Mouse (Mus musculus) kidney, postnatal 14 days (tissue): ENCODE data around the gene Grm3.

ENCODE experiments used
- DNase-seq: peaks from one replicate; pipeline ENCODE4 v3.0.0; 2022; ENCODE audit warnings: mixed read lengths

Gene Grm3

DNA sequence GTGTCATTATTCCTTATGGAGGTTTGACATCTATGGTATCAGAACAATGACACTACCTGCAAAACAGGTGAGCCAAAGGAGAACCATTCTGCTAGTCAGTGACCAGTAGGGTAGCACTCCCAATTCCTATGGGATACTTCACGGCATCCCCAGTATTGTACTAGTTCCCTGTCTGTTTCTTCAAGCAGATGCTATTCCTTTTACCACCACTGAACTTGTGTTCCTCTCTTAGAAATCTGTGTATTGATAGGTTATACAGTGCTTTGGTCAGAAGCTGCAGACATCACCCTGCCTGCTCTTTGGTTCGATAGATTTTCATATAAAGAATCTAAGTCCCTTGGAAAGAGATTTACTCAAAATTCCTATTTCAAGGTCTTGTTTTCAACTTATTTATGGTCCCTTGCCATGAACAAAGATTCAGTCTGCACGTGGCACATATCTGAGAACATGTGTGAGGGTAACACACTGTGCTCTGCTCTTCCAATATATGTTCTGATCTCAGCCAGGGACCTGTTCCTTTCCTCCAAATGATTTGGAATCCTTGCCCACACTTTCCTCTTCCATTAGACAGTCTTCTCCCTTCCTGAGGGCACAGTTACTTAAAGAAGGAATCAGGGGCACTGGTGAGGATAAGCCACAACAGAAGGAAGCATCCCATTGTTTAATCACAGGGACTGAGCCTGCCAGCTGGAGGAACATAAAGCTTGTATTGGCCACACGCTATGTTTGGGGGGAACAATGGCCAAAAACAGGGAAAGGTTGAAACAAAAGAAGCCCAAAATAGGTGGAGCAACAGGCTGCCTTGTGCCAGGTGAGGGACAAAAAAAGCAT, 102.5 kb downstream of the Grm3 start:
- DNase-seq, result no peak

DNA sequence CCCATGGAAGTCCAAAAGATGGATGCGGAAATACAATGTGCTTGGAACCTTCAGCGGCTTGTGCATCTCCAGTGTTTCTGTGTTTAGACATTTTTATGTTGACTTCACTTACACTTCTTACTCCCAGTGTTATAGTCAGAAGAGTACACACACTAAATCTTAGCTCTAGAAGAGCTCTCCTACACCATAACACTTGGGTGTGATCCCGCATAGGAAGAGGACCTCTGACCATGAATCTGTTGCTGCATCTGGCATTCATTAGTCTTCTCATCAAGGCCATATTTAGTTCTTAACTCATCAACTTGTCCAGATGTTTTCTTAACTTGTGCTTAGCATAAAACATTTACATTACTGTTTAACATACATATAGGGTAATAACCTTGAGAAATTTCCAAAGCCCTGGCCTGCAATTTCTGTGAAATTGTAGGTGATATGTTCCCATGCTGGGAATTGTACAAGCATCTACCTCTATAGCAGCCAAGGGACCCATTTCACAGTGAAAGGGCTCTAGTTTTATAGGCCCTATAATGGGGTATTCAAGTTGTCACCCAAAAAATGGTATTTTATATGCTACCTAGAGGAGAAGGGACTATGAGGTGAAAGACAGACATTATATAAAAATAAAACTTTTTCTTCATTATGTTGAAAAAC, 103.4 kb downstream of the Grm3 start:
- no peak for DNase-seq

DNA sequence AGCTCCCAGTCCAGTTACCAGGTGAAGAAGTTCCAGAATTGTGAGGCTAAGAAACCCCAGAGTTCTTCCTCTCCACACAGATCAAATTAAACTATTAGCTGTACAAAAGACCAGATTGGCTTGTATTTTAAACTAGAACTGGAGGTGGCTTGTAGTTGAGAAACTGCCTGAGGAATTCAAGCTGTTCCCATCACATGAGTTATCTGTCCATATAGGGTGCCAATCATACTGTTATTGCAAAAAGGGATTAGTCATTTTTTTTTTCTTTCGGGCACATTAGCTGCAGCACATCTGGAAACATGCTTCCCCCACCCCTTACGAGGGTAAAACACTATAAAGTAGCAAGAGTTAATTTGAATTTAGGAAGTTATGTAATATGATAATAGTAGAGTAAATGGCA, 145.9 kb downstream of the Grm3 start:
- no peak for DNase-seq

- no peak for DNase-seq
Measured at GRCm38 (mm10) chr5:9578571-9578970, 146.4 kb downstream of the Grm3 start.

DNA sequence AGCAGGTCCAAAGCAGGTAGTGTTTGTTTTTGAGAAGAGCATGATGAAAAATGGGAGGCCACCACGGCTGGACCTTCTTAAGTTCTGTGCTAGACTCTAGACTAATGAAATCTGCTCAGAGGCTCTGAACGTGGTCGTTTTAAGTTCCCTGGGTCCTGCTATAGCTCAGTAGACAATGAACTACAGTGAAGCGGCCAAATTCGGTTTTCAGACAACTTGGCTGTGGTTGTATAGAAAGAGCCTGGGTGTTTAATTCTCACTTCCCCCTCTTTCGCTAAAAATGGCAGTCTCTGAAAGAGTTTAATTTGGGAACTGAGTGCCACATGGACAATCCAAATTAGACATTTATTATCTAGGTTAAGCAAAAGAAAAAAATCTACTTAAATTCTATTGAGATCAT, 154.0 kb downstream of the Grm3 start:
- no peak for DNase-seq

- DNase-seq, result no peak
Measured at GRCm38 (mm10) chr5:9557706-9558105, 167.3 kb downstream of the Grm3 start.

DNA sequence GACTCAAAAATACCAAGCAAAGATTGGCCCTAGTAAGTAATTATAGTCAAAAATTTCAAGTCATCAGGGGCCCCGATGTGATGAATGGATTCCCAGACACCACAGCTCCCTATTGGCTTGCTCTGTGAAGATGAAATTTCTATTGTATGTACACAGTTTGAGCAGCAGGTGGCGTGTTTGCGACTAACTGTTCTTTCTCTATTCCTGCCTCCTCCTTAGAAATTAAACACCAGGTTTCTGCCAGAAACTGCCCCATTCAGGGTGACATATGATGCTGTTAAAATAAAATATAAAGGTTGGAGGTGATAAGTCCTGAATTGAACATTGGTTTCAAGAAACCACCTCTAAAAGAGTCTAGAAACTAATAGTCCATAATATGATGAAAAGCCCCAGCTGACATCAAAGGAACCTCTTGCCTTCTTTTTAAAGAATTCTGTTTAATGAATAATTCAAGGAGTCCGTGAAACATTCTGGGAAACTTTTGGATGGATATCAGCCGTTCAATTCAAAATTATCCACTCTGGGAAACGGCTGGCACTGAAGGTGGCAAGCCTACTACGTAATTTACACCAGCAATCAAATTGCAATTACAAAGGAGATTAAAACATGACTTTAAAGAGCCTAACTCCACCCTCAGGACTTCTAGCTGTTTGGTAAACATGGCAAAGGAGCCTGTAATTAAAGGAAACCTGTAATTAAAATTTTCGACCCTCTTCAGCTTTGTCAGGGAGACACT, 184.0 kb downstream of the Grm3 start:
- DNase-seq, result no peak

GRCm38 (mm10) chr5:9525507-9525906, 199.5 kb downstream of the Grm3 start:
- no peak for DNase-seq

DNA sequence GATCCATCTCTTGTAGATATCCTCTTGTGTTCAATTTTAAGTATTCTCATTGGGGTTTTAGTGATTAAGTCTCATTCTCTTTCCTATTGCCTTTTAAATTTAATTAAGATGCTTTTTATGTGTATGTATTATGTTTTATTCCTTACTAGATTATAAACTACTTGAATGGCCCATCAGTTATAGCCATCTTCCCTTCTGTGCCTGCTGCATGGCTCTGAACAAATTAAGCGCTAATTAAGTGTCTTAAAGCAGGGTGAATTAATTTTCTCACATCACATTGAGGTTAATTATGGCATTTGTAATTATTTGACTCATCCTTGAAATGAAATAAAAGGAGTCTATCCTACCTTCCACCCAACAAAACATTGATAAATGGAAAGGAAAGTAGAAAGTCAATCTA, 213.9 kb downstream of the Grm3 start:
- DNase-seq, result no peak

DNA sequence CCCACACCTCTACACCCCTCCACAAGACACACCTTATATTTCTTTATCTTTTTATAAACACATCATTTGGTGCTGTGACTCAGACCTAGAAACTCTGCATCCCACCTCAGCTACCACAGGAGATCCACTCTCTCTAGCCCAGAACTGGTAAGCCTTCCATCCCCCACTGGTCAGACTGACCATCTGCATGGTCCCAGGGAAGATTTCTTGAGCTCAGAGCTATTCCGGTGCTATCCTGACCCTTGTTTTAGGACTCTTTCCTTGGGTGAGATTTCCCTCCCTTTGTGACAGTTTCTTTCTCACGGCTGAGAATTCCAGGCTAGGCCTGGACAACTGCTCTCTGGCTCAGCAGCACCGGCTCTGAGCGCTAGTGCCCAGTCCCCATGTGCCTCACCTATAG, 227.7 kb downstream of the Grm3 start:
- no peak for DNase-seq

DNA sequence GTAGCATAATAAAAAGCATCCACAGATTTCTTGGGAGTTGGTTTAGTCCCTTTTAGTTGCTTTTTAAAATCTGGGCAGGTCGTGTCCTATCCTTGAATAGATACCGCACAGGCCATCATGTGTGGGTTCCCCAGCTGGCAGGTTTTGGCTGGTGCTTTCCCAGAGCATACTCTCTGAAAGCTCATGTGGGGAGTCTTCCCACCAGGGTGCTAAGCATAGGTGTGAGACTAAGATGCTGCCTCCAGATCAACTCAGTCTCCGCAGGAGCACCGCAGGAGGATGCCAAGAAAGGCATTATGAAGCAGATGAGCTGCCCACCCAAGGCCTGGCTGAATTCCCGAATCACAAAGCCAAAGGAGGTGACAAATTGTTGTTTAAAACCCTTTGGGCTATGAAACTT, 229.5 kb downstream of the Grm3 start:
- no peak for DNase-seq

- DNase-seq, result no peak
Measured at GRCm38 (mm10) chr5:9477587-9477986, 247.4 kb downstream of the Grm3 start.

DNA sequence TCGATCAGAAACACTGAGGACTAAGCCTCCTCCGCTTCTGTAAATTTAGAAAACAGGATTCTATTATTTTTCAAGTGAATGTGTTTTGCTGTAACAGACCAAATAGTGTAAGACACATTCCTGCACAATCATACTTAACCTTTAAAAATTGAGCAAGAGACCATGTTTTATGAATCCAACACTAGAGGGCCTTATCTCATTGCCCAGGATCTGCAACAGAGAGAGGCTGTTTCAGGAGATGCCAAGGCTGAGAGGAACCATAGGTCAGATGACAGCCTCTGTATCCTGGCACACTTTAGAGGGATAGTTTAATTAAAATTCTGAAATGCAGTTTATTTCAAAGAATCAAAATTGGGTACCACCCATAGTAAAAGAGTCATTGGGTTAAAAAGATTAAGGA, 271.7 kb downstream of the Grm3 start:
- DNase-seq, result no peak

DNA sequence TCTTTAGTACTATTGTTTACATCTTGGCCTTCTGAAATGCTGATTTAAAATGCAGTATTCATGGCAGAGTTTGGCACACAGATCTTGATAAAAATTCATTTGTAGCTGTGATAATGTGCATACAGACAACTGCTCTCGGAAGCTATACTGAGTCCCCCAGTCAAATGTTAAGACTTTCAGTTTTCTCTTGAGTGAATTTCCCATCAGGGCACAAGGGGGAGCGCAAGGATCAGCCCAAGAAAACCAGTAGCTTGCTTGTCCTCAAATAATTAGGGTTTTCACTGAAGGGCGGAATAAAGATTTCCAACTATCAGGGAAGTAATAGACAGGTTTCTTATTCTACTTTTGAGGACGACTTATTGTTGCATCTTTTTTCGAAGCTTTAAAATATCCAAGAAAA, 275.4 kb downstream of the Grm3 start:
- no peak for DNase-seq

DNA sequence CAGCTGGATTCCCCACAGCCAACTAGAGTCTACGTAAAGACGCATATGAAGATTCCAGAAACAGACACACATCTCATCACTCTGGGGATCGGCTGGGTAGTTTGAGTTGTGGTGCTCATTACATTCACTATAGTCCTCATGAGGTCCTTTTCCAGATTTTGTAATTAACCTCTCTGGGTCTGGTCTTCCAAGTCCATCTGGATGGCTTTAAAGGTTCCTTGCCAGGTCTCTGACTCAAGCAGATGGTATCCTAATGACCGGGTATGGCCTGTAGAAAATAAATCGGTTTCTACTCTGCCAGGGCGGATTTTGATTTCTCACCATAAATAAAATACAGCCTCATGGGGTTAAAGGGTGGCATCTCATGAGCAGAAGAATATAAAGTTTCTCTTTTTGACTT, 276.0 kb downstream of the Grm3 start:
- no peak for DNase-seq

- peak; percentile 16 for DNase-seq
Measured at GRCm38 (mm10) chr5:9446146-9446545, 278.8 kb downstream of the Grm3 start.
